21 mouse cellular contexts compared by ENCODE assay signal in the genomic region with DNA sequence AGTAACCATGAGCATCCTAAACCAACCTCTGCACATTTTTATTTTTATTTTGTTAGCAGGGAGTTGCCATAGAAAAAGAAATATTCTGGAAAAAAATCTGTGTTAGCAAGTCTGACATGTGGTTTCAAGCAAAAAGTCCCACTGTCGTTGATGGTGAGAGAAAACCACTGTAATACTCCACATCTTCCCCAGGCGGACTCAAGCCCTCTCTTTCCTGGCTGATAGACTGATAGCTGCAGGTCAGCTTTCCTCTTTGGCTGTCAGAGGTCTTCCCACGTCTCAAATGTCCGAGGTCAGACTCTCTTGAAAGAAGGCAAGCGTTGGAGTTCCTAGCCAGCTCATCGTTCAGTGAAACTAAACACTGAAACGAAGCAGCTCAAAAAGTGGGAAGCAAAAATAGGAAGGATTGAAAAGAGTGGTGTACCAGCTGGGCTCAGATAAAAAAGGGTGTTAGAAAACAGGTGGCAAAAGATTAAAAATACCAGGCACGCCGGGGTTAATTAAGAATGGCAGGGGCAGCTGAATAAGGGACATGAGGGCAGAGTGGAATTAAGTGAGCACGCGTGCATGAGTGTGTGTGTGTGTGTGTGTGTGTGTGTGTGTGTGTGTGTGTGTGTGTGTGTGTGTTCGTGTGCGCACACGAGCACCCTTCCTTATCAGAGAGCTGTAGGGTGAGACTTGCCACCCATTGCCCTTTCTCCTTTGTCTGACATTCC. TPM values are rescaled to one million over a fixed set of nuclear protein-coding genes. Genes with fewer than 3 reads are reported as not detected.
DNase-seq lines count a peak whose midpoint lies in the region; ATAC-seq and TF ChIP-seq lines count a peak whose summit lies in the region.
"Had no signal": no experiment of that assay in that cellular context is flagged by ENCODE, and none has a peak within 500 bp of the region (broad histone marks: within the 10 kb centered on the region; RNA-seq: fewer than 3 reads in every experiment).

No protein-coding gene starts in this region.

- H3K27me3 ChIP-seq in embryonic facial prominence, embryonic 14.5 days (replicated peaks; ENCODE audit: control insufficient read depth, insufficient read depth, low read length), result no peaks in the 10 kb centered on the region
- H3K27me3 ChIP-seq in embryonic facial prominence, embryonic 10.5 days (replicated peaks; ENCODE audit: low read depth, poor library complexity, severe bottlenecking), result no peaks in the 10 kb centered on the region
- no peaks in the 10 kb centered on the region for H3K27me3 ChIP-seq in kidney, postnatal 0 days (ENCODE audit: insufficient read depth, low read length)
- no peaks in the 10 kb centered on the region for H3K27me3 ChIP-seq in kidney, adult 2 months (replicated peaks; ENCODE audit: control insufficient read depth, insufficient read depth, low read length)
- H3K27me3 ChIP-seq: hindbrain, embryonic 12.5 days; neural tube, embryonic 12.5 days had no signal

- H3K9me3 ChIP-seq in embryonic facial prominence, embryonic 14.5 days (ENCODE audit: control insufficient read depth, low read length), result no peaks in the 10 kb centered on the region
- no peaks in the 10 kb centered on the region for H3K9me3 ChIP-seq in embryonic facial prominence, embryonic 10.5 days
- H3K9me3 ChIP-seq in kidney, postnatal 0 days (replicated peaks; ENCODE audit: low read length), result no peaks in the 10 kb centered on the region
- H3K9me3 ChIP-seq: forebrain, embryonic 10.5 days; hindbrain, embryonic 12.5 days; neural tube, embryonic 12.5 days had no signal

- no peak for ATAC-seq in embryonic facial prominence, embryonic 14.5 days (ENCODE audit: low read depth)
- no peak for ATAC-seq in kidney, postnatal 0 days (replicated peaks; ENCODE audit: low FRiP score, low read depth)
- peak; percentile 42; the same call in 1 of the 2 replicates for ATAC-seq in granulocyte monocyte progenitor cell, adult 5-6 weeks (replicated peaks; ENCODE audit: poor library complexity, severe bottlenecking)
- no peak for ATAC-seq in inflammation-experienced regulatory T-cells, adult 6 months
- ATAC-seq: forebrain, postnatal 0 days had no signal

- H3K27ac ChIP-seq in embryonic facial prominence, embryonic 14.5 days (replicated peaks; ENCODE audit: low read depth, low read length), result no peak overlapping the region
- H3K27ac ChIP-seq in embryonic facial prominence, embryonic 10.5 days (replicated peaks), result no peak overlapping the region
- no peak overlapping the region for H3K27ac ChIP-seq in kidney, postnatal 0 days
- H3K27ac ChIP-seq in kidney, adult 2 months (ENCODE audit: insufficient read depth, low read depth, low read length), result no peak overlapping the region
- H3K27ac ChIP-seq: forebrain, embryonic 10.5 days; hindbrain, embryonic 12.5 days; neural tube, embryonic 12.5 days had no signal

- no peak overlapping the region for H3K4me3 ChIP-seq in embryonic facial prominence, embryonic 14.5 days (ENCODE audit: low read depth, low read length)
- no peak overlapping the region for H3K4me3 ChIP-seq in embryonic facial prominence, embryonic 10.5 days
- H3K4me3 ChIP-seq in kidney, postnatal 0 days (replicated peaks; ENCODE audit: low read depth, low read length), result no peak overlapping the region
- H3K4me3 ChIP-seq in kidney, adult 2 months (ENCODE audit: insufficient read depth, low read depth, low read length), result no peak overlapping the region
- H3K4me3 ChIP-seq: forebrain, embryonic 10.5 days; hindbrain, embryonic 12.5 days; neural tube, embryonic 12.5 days had no signal

- DNase-seq in embryonic facial prominence, embryonic 14.5 days (ENCODE audit: low spot score), result peak; percentile 50
- no peak for DNase-seq in embryonic facial prominence, embryonic 10.5 days (ENCODE audit: low spot score)
- peak; percentile 42 for DNase-seq in kidney, postnatal 0 days (ENCODE audit: low spot score)
- DNase-seq in kidney, adult 2 months, result no peak
- peak; percentile 66 for DNase-seq in skeletal muscle tissue, adult 2 months (ENCODE audit: low read depth, low spot score)
- no peak for DNase-seq in spleen, postnatal 10 days (ENCODE audit: low spot score in 2 of 2)
- DNase-seq: adrenal gland, postnatal 36 days; cerebellum, adult 8-10 months; forebrain, postnatal 0 days; gastrocnemius, postnatal 10 days; kidney, adult 9 months; liver; lung, postnatal 14 days; thymus, adult 18-20 months; thymus, postnatal 4 days had no signal

- 45% methylated on average over 13 of the region's 14 CpGs for WGBS in embryonic facial prominence, embryonic 14.5 days
- 57% methylated on average over 14 of the region's 14 CpGs for WGBS in embryonic facial prominence, embryonic 10.5 days
- 43% methylated on average over 14 of the region's 14 CpGs for WGBS in kidney, postnatal 0 days
- 54% methylated on average over 14 of the region's 14 CpGs for whole genome bisulfite sequencing in kidney, adult 2 months

- no peaks in the 10 kb centered on the region for H3K36me3 ChIP-seq in embryonic facial prominence, embryonic 14.5 days (ENCODE audit: control insufficient read depth, insufficient read depth, low read length)
- no peaks in the 10 kb centered on the region for H3K36me3 ChIP-seq in embryonic facial prominence, embryonic 10.5 days (replicated peaks)
- H3K36me3 ChIP-seq in kidney, postnatal 0 days (ENCODE audit: insufficient read depth, low read length), result no peaks in the 10 kb centered on the region
- H3K36me3 ChIP-seq in kidney, adult 2 months (ENCODE audit: control insufficient read depth, insufficient read depth, low read length), result no peaks in the 10 kb centered on the region
- H3K36me3 ChIP-seq: forebrain, embryonic 10.5 days; hindbrain, embryonic 12.5 days; neural tube, embryonic 12.5 days had no signal

- TF ChIP-seq POLR2A in kidney, adult 2 months (IDR thresholded peaks at IDR 0.05; ENCODE audit: low read depth, low read length), result no peak

- H3K4me2 ChIP-seq in embryonic facial prominence, embryonic 14.5 days (ENCODE audit: low read depth, low read length), result no peak overlapping the region
- no peak overlapping the region for H3K4me2 ChIP-seq in kidney, postnatal 0 days (ENCODE audit: low read length)
- H3K4me2 ChIP-seq: hindbrain, embryonic 12.5 days; midbrain, embryonic 11.5 days; neural tube, embryonic 12.5 days had no signal

- H3K9ac ChIP-seq in embryonic facial prominence, embryonic 14.5 days (ENCODE audit: low read depth, low read length), result no peak overlapping the region
- no peak overlapping the region for H3K9ac ChIP-seq in kidney, postnatal 0 days (ENCODE audit: low read depth, low read length)
- H3K9ac ChIP-seq: forebrain, postnatal 0 days; hindbrain, embryonic 12.5 days; neural tube, embryonic 12.5 days had no signal

- TF ChIP-seq CTCF in kidney, postnatal 0 days (IDR thresholded peaks at IDR 0.05; ENCODE audit: low read depth), result no peak
- TF ChIP-seq CTCF in kidney, adult 2 months (conservative IDR thresholded peaks at IDR 0.05; ENCODE audit: insufficient read depth, insufficient read length, low read depth, low read length), result no peak

- no peaks in the 10 kb centered on the region for H3K4me1 ChIP-seq in embryonic facial prominence, embryonic 14.5 days (ENCODE audit: control insufficient read depth, insufficient read depth, low read length)
- 0 out of 2 replicates have a peak, but pooled peaks cover 5% of the 10 kb centered on the region for H3K4me1 ChIP-seq in embryonic facial prominence, embryonic 10.5 days
- H3K4me1 ChIP-seq in kidney, postnatal 0 days (replicated peaks; ENCODE audit: insufficient read depth, low read length), result no peaks in the 10 kb centered on the region
- no peaks in the 10 kb centered on the region for H3K4me1 ChIP-seq in kidney, adult 2 months (ENCODE audit: control insufficient read depth, insufficient read depth, low read length)
- H3K4me1 ChIP-seq: hindbrain, embryonic 12.5 days; neural tube, embryonic 12.5 days had no signal

RNA-seq across cellular contexts. Expression of gene Tnfaip3, which starts 55.5 kb away (rescaled TPM):
- polyA plus RNA-seq in embryonic facial prominence, embryonic 14.5 days (2014; fragmentation: Nextera tagmentation; extraction: Ambion mirVana), result 4.7 and 4.8 TPM in 2 replicates
- polyA plus RNA-seq in embryonic facial prominence, embryonic 10.5 days (2016; fragmentation: Nextera tagmentation; extraction: Ambion mirVana), result 1.4 and 1.6 TPM in 2 replicates
- 2.5 and 2.6 TPM in 2 replicates for polyA plus RNA-seq in kidney, postnatal 0 days (2015; fragmentation: Nextera tagmentation; extraction: Ambion mirVana)
- 2.0 and 3.3 TPM in 2 replicates for polyA plus RNA-seq in kidney, adult 2 months (2012; rRNA removed)
- total RNA-seq in granulocyte monocyte progenitor cell, adult 5-6 weeks (2014; fragmentation: Nextera tagmentation), result 3.1 and 6.1 TPM in 2 replicates
- total RNA-seq in granulocyte monocyte progenitor cell, adult 5-6 weeks (2017), result 34.0 and 36.2 TPM in 2 replicates
- polyA plus RNA-seq in inflammation-experienced regulatory T-cells, adult 6 months (2017; shearing (Covaris generic)), result 10 to 100 TPM; 41.2 to 50.7 (median 46.5) TPM

Comparison
In these comparisons a context has a peak if more than half of its experiments do, and no peak if none do; other contexts are left out.
1. DNase-seq: peak in embryonic facial prominence, embryonic 14.5 days (single experiment), kidney, postnatal 0 days (single experiment) and skeletal muscle tissue, adult 2 months (single experiment); none in embryonic facial prominence, embryonic 10.5 days (single experiment), kidney, adult 2 months (single experiment) and spleen, postnatal 10 days (0 of 2).